Mouse (Mus musculus) bone marrow, adult 2 months (tissue): ENCODE measurements around the gene Gm5105.

Experiments
- CTCF ChIP-seq: fragments of 200-500 bp; IDR thresholded peaks from 2 replicates; pipeline ENCODE4 v1.5.1; 2011; ENCODE audit warnings: low read length, control low read depth; ENCODE audit not compliant: control insufficient read depth, insufficient read depth
- POLR2A ChIP-seq: fragments of 200-500 bp; IDR thresholded peaks from 2 replicates; pipeline ENCODE4 v1.6.1; 2011; ENCODE audit warnings: low read depth, mild to moderate bottlenecking, control low read depth, low read length, borderline replicate concordance; ENCODE audit not compliant: control insufficient read depth

GRCm38 (mm10) chr3:138074214-138074613 is 7.0 kb upstream of the Gm5105 start:
- no peak for TF ChIP-seq CTCF
- TF ChIP-seq POLR2A = no peak
